Mouse (Mus musculus) forelimb bud, embryonic 11.5 days (tissue): ENCODE measurements around the gene Pkd2l1.

ENCODE experiments used
- DNase-seq: peaks from one replicate; pipeline ENCODE4 v3.0.0-alpha.2; 2012; ENCODE audit warnings: low read depth, low spot score

The Pkd2l1 gene

GRCm38 (mm10) chr19:44192342-44192741, at the start of gene Pkd2l1:
Pkd2l1 (minus strand) TSS chr19:44192442.
- no peak for DNase-seq

GRCm38 (mm10) chr19:44238906-44239305, 46.7 kb upstream of the Pkd2l1 start:
- DNase-seq = no peak

GRCm38 (mm10) chr19:44237471-44238006, 45.3 kb upstream of the Pkd2l1 start:
- no peak for DNase-seq

- no peak for DNase-seq
Measured at GRCm38 (mm10) chr19:44231608-44232151, 39.4 kb upstream of the Pkd2l1 start.

DNA sequence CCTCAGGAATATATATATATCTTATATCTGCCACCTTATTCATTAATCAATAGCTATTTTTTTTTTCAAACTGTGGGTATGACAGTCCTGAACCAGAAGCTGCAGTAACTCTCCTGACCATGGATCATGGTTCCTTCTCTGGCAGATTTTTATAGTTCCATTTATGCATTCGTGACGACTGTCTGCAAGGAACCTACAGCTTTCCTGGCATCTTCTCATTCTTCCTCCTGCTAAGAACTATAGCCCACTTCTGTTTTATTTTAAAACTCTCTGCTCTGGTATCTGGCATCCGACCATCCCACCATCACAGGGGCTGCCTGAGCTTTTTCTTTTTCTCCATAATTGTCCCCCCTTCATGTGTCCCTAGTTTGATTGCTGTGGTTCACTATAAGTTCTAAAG, 38.0 kb upstream of the Pkd2l1 start:
- DNase-seq = no peak

DNA sequence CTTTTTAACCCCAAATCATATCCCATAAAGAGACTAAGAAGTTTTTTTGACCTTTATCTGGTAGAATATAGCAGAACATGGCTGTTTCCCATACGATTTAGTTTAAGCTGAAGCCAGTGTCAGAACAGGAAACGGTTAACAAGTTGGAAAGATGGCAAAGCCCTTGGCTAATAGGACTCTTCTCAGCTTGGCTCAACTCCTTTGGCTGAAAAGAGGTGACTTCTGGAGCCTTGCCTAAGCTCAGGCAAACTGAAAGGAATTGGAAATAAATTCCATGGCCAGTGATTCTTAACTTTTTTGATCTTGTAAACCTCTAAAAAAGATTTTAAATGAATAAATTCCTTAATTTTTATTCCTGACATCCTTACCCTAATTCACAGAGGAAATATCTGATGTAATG, 37.5 kb upstream of the Pkd2l1 start:
- DNase-seq = no peak

- no peak for DNase-seq
Measured at GRCm38 (mm10) chr19:44225728-44226127, 33.5 kb upstream of the Pkd2l1 start.

- no peak for DNase-seq
Measured at GRCm38 (mm10) chr19:44217958-44218525, 25.8 kb upstream of the Pkd2l1 start.

- no peak for DNase-seq
Measured at GRCm38 (mm10) chr19:44215255-44215654, 23.0 kb upstream of the Pkd2l1 start.

DNA sequence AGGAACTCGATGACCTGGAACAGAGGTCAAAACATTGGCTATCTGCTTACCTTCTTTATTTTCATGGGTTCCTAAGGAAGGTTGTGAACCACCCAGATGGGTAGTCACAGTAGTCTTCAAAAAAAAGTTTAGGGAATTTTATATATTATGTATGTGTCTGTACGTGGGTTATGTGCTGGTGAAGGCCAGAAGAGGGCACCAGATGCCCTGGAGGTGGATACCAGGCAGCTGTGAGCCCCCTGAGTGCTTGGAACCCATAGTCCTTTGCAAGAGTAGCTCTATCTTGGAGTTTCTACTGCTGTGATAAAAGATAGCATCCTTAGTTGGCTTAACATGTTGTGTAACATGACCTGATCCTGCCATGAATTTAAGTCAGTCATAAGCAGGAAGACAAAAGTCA, 14.8 kb upstream of the Pkd2l1 start:
- no peak for DNase-seq

DNA sequence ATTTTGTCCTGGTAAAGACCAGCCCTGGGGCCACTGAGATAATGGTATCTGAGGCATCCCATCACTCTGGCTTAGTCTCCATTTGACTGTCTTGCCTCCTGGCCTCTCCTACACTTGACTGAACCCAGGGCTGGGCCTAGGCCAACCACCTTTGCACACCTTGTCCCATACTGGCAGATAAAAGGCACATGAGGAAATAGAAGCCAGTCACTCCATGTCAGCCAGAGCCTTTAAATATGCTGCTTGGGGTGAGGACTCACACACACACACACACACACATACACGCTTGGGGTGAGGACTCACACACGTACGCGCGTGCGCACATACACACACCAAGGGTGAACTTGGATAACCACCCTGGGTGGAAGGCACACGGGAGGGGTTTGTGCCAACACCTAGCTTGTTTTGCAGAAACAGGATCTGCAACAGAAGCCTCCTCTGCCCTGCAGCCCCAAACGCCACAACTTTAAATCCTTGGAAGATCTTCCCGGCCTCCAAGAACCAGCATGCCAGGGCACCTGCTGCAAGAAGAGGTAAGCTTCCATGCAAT, 10.8 kb upstream of the Pkd2l1 start, which contains the start of gene Scd3:
Scd3 (plus strand) TSS at position 255 of the 550 bp plus-strand sequence.
- no peak for DNase-seq

GRCm38 (mm10) chr19:44198964-44199363, 6.7 kb upstream of the Pkd2l1 start:
- no peak for DNase-seq

DNA sequence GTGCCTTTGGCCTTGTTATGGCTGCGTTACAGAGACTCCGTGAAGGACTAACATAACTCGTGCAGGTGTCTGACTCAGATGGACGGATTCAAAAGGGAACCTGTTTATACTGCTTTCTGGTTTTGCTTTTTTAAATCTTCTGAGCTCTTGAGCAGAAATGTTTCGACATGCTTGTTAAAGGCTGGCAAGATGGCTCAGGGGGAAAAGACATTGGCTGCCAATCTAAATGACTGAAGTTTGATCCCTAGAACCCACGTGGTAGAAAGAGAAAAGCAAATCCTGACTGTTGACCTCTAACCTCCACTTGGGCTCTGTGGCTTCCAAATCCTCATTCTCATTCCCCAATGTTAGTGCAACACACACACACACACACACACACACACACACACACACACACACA, 6.3 kb upstream of the Pkd2l1 start:
- no peak for DNase-seq

- no peak for DNase-seq
Measured at GRCm38 (mm10) chr19:44197053-44197852, 5.0 kb upstream of the Pkd2l1 start.

DNA sequence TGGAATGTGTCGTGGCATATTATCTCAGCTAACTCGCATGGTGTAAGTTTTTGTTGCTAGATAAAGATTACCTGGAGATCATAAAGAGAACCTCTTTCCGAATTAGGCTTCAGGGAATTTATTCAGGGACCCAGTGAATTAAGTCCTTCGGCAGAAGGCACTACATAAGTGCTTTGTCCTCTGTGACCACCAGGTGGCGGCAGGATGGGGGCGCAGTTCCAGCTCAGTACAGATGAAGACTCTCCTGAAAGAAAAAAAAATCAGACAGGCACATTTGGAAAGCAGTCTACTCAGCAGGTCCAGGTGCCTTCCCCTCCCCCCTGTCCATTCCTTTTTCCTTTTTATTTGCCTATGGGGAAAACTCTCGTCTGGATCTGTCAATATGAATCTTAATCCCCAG, 2.9 kb upstream of the Pkd2l1 start:
- peak; percentile 57 for DNase-seq

DNA sequence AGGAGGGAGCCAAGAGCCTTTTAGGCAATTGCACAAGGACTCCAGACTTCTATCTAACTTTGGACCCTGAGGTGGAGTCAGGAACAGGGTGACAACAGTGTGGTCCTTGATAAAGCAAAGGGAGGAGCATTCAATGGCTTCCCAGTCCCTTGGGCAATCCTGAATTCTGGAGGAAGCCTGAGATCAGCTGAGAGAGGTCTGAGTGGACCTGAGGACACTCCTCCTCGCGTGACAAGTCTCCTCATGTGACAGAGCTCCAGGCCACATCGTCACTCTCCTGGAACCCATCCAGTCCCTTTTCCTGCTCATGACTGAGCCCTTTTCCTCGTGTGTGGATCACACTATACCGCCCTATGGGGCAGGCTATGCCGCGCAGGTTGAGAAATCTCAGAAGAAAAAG, 1.7 kb upstream of the Pkd2l1 start:
- DNase-seq = no peak

GRCm38 (mm10) chr19:44189056-44189455, 3.2 kb downstream of the Pkd2l1 start:
- no peak for DNase-seq

DNA sequence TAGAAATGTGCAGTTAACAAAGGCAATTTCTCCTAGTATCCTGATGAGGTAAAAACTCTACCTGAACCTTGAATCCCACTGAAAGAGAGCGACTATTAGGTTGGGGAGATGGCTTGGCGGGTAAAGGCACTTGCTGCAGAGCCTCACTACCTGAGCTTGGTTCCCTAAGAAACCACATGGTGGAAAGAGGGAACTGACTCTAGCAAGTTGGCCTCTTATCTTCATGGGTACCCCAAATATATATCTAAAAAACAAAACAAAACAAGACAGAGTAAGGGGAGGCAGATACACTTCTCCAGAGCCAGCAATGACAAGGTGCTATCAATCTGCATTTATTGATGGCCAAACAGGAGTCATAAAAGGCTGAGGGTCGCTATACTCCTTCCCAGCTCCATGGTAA, 8.3 kb downstream of the Pkd2l1 start:
- DNase-seq = no peak

DNA sequence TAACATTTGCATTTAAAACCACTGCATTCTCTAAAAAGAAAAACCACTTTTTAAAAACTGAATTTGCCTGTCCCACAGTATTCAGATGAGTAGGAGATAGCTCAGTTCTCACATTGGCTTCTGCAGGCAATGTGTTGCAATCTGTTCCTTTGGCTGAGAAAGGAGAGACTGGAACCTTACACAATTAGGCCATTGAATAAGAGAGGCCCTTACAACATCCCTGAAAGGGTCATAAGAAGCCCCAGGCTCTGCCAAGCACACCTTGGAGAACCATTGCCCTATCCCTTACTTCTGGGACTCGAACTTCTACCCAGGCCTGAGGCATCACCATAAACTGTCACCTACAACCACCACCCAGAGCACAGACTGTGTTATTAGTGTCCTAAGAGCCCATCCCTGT, 11.7 kb downstream of the Pkd2l1 start:
- DNase-seq = no peak

GRCm38 (mm10) chr19:44176741-44177140, 15.5 kb downstream of the Pkd2l1 start:
- DNase-seq = no peak

DNA sequence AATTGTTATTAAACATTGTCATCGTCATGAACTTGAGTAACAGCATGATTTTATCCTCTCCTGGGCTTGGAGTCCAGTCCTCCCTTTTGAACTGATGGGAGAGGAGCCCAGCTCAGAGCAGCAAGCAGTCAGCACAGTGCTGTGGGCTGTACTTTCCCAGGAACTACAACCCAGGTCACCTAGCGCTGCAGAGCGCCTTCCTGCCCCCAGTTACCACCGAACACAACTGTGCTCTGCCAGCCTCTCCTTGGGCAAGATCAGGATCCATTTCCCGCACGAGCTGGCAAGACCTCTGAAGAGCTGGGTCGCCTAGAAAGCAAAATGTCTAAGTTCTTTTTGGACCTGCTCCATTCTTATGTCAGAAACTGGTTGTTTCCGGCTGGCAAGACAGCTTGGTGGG, 17.4 kb downstream of the Pkd2l1 start:
- DNase-seq = no peak

GRCm38 (mm10) chr19:44161515-44161914, 30.7 kb downstream of the Pkd2l1 start:
- peak; percentile 13 for DNase-seq
